Mouse (Mus musculus) hindlimb bud, embryonic 11.5 days (tissue): ENCODE results near the gene Klhdc3.

ENCODE experiments used
- DNase-seq: peaks from one replicate; pipeline ENCODE4 v3.0.0-alpha.2; 2012; ENCODE audit warnings: low read depth, low spot score; ENCODE audit errors: extremely low spot score

Klhdc3 gene

DNA sequence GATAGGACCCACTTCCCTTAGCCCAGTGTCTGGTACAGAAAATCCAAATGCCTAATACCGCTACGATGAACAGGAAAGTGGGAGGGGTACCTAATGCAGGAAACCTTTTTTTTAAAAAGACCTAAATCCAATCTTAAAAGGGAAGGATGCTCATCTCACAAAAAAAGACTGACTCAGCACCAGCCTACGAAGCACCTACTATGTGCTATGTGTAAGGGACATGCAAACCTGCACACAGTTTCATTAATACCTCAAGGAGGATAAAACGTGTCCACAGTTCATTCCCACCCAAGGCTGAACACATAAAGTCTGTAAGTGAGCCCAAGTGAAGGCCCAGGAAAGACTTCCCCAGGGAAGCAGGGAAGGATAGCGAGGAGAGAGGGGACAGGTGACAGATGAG, 21.8 kb upstream of the Klhdc3 start:
- DNase-seq: no peak

DNA sequence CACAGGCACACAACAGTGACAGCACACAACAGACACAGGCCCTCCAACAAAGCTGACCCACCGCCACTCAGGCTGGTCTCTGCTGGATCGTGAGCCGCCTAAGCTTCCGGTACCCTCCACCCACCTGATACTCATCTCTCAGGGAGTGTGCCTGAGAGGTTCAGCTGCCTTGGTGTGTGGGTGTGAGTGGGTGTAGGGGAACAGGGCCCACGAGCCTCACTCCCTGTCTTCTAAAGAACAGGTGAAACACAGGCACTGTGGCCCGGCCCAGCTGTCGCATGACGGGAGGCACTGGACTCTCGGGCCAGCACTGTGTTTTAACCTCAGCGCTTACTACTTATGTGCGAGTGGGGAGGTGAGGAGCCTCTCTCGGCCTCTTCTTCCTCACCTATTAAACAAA, 21.4 kb upstream of the Klhdc3 start:
- DNase-seq: no peak

DNA sequence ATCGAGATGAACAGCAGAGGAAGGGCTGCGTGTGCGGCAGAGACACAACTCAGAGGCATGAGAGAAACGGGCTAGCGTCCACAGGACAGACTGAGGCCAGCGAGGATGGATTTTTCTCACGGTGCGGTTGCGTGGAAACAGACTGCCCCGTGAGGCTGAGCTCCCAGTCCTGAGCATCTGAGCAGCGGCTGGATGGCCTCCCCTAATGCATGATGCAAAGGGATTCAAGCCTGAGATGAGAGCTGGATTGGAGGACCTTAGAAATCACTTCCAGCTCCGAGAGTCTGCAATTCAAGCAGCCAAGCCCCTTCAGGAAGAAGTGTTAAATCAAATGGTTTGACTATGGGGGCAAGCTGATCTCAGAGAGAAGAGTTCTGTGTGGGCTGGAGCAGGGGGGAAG, 20.8 kb upstream of the Klhdc3 start:
- no peak for DNase-seq

DNA sequence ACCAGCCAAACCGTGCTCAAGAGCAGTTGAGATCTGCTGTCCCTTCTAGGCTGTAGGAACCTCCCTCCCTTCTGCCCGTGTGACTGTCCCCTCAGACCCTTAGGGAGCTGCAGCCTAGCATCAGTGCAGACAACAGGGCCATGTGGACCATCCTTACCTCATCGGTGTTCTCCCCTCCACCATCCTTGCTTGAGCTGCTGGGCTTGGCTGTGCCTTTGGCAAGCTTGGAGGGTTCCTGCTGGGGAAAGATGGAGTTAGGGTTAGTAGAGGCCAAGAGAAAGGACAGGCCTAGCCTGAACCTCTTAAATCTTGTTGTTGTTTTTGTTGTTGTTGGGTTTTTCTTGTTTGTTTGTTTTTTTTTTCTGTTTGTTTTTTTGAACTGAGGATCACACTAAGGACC, 19.2 kb upstream of the Klhdc3 start:
- DNase-seq: no peak

DNA sequence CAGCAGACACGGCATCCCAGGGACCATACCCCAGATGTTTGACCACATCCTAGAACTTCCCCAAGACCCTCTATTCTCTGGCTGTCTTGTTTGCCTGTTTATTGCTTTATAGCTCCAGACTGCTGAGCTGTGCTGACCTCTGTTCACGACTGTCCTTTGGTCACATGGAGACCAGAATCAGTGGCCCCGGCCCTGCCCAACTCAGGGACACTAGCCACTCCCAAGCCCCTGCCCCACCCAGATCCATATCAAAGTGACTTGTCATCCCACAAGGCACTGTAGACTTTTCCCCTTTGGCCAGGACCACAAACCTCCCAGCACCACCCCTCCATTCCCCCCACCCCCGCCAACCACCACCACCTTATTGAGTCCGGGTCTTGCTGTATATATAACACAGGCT, 18.5 kb upstream of the Klhdc3 start:
- no peak for DNase-seq

DNA sequence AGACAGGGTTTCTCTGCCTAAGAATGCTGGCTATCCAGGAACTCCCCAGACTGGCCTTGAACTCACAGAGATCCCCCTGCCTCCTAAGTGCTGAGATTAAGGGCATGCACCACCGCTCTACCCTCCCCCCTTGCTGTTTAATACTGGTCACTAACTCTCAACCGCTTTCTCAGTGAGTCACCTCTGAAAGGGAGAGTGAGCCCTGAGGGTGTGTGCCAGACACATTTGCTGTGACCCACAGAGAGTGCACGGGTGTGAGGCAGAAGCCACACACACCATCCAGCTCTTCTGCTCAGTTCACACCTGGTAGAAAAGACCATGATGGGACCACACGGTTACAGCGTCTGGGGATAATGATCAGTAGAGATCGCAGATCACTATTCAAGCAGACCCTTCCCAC, 17.8 kb upstream of the Klhdc3 start:
- DNase-seq: no peak

DNA sequence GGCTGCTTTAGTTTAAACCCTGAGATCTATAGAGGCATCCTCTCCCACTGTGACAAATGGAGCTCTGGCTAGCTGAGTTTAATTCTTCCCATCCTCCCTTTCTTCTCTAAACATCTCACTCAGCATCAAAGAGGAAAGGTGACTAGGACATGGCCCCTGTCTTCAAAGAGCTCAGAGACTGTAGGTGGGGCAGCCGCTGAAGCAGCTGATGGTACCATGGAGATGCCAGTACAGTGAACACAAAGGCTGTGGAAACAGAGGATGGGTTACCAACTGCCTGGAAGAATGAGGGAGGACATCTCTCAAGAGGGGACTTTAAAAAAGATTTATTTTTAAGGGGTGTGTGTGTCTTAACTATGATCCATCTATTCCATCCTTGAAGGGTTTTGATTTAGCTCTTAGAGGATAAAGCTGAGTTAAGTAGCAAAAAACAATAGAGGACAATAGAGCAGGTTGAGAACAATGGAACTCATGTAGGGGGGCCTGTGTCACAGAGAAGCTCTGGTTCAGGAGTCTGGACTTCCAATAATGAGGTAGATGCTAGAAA, 13.9 kb upstream of the Klhdc3 start:
- no peak for DNase-seq

DNA sequence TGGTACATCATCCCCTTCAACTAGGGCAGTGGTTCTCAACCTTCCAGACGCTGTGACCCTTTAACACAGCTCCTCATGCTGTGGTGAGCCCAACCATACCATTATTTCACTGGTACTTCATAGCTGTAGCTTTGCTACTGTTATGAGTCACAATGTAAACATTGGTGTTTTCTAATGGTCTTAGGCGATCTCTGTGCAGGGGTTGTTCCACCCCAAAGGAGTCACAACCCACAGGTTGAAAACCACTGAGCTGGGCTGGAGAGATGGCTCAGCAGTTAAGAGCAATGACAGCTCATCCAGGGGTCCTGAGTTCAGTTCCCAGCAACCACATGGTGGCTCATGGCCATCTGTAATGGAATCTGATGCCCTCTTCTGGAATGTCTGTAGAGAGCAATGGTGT, 10.7 kb upstream of the Klhdc3 start:
- no peak for DNase-seq

DNA sequence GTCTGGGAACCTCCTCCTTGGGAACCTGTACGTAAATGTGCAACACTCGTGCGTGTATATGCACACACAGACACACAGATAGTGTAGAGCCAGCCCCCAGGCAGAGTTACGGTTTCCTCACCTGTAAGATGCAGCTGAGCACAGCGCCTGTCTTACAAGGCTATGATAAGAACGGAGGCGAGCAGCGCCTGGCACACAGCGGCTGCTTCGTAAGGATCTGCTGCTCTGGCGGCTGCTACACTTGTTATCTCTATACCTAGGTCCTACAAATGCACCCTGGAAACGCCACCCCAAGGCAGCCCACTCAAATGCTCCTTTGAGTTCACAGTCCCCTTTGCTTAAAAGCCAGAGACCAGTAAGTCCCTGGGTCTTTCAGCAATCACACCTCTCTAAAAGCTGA, 10.0 kb upstream of the Klhdc3 start:
- no peak for DNase-seq

DNA sequence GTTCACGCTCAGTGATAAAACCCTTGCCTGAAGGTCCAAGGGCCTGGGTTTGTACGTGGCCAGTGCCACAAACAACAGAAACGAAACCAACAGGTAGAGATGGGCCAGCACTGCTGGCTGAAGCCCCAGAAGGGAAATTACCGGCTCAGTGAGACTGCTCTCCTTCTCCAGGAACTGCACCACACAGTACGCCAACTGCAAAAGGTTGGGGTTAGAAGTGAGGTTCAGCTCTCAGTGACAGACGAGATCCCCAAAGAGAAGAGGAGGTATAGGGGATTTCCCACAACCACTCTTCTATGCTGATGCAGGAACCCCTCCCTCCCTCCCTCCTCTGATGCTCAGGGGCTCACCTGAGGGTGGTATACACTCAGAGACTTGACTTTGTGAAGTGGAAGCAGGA, 5.2 kb upstream of the Klhdc3 start:
- no peak for DNase-seq

DNA sequence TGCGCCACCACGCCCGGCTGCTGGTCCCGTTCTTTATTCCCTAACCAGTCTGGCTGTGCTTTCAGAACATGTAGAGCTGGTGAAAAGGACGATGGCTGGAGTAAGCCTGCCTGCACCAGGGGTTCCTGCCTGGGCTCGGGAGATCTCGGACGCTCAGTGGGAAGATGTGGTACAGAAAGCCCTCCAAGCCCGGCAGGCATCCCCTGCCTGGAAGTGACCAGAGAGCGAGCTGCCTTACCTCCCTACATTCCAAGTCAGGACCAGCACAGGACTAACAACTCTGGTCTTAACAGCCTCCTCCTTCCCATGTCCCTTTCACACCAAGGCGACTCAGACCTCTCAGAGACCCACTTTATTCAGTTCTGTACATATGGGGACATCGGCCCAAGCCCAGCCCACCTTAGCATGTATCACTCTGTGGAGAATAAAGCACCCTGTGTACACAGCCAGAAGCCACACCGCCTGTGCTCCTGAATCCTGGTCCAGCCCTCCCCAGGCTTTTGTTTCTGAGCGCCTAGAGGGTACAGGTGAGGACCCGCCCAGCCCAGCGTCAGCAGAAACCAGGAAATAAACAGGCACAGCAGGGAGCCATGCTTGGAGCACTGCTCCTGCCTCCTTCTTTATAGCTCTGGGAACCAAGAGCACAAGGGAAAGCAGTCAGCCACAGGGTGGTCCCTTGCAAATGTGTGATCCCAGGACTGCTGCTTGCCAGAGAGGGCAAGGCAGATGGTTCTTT, 2.1 kb upstream of the Klhdc3 start:
- no peak for DNase-seq

DNA sequence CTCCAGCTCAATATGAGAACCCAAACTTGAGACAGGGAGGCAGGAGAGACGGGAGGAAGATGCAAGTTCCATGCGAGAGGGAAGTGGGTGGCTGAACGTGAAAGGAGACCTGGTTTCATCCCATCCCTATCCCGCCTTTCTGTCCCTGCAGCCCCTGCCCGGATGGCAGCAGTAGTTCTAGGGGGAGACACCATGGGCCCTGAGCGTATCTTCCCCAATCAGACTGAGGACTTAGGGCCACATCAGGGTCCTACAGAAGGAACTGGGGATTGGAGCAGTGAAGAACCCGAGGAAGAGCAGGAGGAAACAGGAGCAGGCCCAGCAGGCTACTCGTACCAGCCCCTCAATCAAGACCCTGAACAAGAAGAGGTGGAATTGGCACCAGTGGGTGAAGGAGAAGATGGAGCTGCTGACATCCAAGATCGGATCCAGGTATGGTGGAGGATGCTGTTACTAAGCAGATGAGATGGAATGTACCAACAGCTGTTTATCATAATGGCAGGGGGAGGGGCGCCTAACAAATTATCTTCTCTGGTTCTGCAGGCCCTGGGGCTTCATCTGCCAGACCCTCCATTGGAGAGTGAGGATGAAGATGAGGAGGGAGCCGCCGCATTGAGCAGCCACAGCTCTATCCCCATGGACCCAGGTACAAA, 878 bp upstream of the Klhdc3 start:
- DNase-seq: no peak

DNA sequence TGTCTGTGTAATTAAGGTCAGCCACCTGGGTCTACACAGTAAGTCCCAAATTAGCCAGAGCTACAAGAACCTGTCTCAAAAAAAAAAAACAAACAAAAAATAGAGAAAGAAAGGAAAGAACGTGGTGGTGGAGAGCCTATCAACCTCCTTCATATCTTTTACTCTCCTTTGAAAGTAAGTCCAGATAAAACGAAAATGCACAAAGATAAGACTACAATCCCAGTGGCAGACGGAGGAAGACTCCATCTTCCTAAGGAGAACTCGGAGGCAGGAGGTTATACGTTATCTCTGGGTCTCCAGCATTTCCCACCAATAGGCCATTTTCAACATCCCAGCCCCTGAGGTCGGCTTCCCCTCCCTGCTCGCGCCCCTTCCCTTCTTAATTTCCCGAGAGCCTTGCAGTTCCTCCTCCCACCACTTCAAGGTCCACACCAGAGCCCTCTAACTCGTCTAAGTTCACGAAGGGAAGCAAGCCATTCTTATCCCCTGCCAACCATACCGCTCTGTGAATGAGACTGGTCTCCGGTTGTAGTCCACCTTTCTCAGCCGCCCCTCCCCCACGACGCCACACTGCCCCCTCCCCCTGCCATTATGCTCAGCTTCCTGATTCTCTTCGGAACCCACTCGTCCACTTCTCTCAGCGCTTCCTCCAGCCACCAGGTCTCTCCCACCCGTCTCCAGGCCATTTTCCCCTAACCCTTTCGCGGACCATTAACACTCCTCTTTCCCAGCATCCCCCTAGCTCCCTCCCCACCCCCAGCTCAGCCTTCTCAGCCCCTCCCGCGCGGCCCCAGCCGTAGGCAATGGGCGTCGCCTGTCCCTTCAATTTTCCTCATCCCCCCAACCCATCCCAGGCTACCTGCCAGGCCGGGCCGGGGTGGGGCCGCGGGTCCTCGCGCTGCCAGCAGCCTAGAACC, 613 bp downstream of the Klhdc3 start:
- DNase-seq: no peak

DNA sequence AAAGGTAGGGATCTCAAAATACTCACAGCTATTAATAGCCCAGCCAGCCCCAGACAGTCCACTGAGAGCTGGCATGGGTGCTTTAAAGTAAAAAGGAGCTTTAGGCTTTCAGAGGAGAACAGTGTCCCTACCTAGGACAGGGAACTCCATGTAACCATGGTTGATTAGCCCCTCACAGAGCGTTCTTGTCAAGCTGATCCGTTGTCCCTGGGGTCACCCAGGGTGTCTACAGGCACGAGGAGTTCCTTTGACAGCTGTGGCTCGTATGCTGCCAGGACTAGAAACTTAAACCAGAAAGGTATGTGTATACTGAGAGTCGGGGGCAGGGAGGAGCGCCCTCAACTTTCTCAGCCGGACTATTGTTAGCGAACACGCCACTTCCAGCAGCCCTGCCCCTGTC, 1.8 kb downstream of the Klhdc3 start:
- no peak for DNase-seq

DNA sequence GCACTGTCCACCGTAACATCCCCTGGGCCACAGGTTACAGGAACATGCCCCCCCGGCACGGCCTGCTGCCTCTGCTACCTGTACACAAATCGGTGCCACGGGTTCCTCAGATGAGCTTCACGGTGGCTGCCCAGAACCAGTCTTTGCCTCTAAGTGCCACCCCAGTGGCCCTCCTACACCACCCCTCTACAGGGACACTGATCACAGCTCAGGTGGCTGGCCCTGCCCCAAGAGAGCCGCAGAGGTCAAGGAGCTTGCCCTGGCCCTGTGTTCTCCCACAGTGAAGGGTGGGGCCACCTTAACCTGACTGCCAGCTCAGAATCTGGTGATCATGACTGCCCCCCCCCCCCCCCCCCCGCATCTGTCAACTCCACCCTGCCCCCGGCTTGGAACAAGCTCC, 2.3 kb downstream of the Klhdc3 start, which contains the start of gene Mea1:
Gene Mea1, plus strand, starts transcription at position 378 of the 400 bp plus-strand sequence.
- DNase-seq: no peak

DNA sequence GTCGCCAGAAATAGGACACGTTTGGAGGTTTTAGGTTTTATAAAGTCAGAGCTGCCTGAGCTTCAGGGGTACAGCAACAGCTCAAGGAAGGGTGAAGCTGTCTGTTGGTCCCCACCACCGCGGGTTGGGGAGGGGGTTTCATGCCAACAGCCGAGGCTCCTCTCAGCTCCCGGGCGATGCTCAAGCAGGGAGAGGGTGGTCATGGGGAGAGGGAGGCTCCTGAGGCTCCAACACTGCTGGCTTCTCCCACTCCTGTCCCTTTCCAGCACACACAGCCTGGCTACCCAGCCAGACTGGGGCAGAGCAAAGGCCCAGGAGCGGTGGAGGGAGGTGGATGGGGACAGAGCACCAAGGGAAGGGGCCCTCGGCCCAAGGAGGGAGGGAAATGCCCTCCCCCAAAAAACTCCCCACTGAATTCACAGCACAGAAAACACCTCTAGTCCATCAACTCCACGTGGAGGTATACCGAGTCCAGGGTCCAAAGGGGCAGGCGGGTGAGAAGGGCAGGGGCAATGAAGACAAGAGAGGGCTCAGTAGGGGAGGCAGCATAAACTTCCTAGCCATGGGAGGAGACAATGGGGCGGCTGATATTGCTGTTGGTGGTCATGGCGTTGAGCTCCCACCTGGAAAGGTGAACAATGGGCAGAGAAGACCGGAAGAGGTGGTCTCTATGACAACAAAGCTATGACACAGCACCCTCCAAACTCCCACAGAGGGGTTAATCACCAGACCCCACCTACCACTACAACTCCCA, 6.0 kb downstream of the Klhdc3 start:
- no peak for DNase-seq

DNA sequence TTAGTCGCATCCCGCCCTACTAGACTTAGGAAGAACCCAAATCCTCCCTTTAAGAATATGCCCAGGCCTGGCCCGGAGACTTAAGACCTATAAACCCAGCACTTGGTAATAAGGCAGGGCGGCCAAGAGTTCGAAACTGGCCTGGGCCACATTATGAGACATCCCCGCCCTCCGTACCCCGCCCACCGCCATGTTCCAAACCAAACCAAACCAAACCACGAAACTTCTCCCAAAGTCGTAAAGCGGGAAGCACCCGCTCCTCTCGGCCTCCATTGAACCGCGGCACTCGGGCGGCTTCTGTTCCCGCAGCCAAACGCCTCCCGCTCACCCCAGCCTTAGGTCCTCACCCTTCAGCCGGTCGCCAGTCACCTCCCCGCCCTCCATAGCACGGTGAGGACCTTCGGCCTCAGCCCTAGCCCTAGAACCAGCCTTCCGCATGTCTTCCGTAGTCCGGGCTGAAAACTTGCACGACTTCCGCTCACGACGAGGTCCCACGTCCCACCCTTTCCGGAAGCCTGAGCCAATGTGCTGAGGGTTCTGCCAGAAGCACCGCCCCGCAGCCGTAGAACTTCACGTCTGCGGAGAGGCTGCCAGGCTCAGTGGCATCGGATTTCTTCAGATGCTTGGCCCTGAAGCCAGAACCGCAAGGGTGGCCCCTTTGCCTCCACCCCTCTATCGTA, 6.7 kb downstream of the Klhdc3 start, which contains the start of gene Rrp36:
Gene Rrp36, minus strand, starts transcription at position 503 of the 680 bp plus-strand sequence.
- peak; percentile 64 for DNase-seq

DNA sequence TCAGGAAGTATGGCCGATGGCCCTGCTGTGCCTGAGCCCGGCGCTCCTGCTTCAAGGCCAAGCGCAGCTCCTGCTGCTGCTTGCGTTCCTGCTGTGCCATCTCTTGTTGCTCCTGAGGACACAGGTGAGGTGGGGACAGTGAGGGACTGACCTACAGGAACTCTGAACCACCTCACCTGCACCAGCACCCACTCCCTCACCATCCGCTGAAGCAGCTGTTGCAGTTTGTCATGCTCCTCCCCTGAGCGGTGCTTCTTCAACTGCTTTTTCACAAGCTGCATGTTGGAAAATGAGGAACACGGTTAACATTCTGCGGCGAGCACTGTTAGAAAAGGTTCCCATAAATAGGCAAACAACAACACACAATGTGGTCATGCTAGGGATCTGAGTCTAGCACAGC, 10.8 kb downstream of the Klhdc3 start:
- DNase-seq: no peak

DNA sequence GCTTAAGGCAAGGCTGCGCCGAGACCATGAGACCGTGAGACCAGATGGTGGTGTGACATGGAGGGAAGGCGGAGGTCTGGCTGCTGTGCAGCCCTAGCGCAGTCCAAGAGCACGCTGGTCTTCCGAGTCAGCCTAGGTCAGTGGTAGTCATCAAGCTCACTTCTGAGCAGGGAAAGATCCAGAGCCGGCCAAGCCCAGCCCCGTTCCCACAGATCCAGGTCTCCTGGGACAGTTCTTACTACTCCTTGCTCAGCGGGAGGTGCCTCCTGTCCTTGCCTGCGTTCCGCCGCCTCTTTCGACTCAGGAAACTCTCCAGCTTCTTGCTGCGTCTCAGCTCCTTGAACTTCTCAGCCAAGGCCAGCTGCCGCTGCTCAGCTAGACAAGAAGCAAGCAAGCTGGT, 13.0 kb downstream of the Klhdc3 start:
- DNase-seq: no peak

DNA sequence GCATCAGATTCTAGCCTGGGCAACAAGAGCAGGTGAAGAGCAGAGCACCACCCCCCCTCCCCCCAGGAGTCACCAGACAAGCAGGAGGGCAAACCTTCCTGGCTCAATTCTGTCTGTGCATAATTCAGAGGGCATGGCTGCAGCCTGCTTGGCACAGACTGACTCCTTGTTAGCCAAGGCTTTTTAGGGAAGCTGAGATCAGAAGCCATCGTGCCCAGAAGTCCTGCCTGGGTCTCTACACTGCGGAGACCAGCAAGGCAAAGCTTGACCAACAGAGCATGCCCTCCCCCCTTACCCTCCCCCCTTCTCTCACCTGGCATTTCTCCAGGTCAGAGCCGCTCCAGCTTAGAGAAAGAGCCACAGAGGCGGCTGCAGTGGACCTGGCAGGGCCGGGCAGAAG, 18.0 kb downstream of the Klhdc3 start:
- DNase-seq: no peak
